In the genomic region with DNA sequence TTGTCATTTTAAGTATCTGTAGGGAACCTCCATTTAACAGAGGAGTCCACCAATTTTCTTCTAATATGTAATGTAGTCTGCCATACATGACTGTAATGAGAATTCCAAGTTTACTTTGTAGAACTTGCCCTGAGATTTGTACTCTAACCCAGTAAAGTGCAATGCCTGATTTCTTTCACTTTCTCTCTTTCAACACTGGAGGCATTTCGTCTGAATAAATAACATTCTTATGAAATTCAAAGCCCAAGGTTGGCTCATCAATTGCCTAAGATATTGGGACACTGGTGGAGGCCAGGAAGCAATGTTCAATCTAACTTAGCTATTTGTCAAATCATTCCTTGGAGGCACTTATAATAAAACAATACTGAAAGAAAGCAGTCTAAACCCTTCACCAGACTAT, we compare ENCODE assay signal across 1 mouse cellular context. TPM values are rescaled to one million over a fixed set of nuclear protein-coding genes. Genes with fewer than 3 reads are reported as not detected.
"Had no signal": no experiment of that assay in that cellular context is flagged by ENCODE, and none has a peak within 500 bp of the region (broad histone marks: within the 10 kb centered on the region; RNA-seq: fewer than 3 reads in every experiment).

No protein-coding gene starts in this region.

RNA-seq across cellular contexts. Expression of a gene that starts 9.0 kb away (rescaled TPM):
- polyA plus RNA-seq: erythroblast, embryonic 14.5 days had no signal
